8 mouse cellular contexts compared by ENCODE assay signal in genomic region chr11:11809404-11810175, GRCm38 (mm10). TPM values are rescaled to one million over a fixed set of nuclear protein-coding genes. Genes with fewer than 3 reads are reported as not detected.
DNase-seq lines count a peak whose midpoint lies in the region; ATAC-seq and TF ChIP-seq lines count a peak whose summit lies in the region.

No protein-coding gene starts in this region.

- H3K9me3 ChIP-seq in limb, embryonic 10.5 days (replicated peaks) = no peaks in the 10 kb centered on the region
- no peaks in the 10 kb centered on the region for H3K9me3 ChIP-seq in neural tube, embryonic 15.5 days (replicated peaks)

- H3K4me1 ChIP-seq in limb, embryonic 10.5 days = peaks cover 34% of the 10 kb centered on the region
- peaks cover 13% of the 10 kb centered on the region for H3K4me1 ChIP-seq in neural tube, embryonic 15.5 days

- WGBS in limb, embryonic 10.5 days = 3% methylated on average over 11 of the region's 11 CpGs
- 4% methylated on average over 11 of the region's 11 CpGs for WGBS in neural tube, embryonic 15.5 days

- no peaks in the 10 kb centered on the region for H3K27me3 ChIP-seq in limb, embryonic 10.5 days (ENCODE audit: low read depth, poor library complexity, severe bottlenecking)
- H3K27me3 ChIP-seq in neural tube, embryonic 15.5 days (replicated peaks) = no peaks in the 10 kb centered on the region; the same call in 1 of the 2 replicates

- intact Hi-C loops in left cerebral cortex, adult 2 months (cut with DNase I) = loop anchor here (5.0 kb wide), 2 partner anchors 733 to 748 kb away; no protein-coding TSS in a partner anchor

- peak overlapping the region; percentile 87 for H3K4me2 ChIP-seq in neural tube, embryonic 15.5 days

- peaks cover 23% of the 10 kb centered on the region for H3K36me3 ChIP-seq in limb, embryonic 10.5 days
- no peaks in the 10 kb centered on the region for H3K36me3 ChIP-seq in neural tube, embryonic 15.5 days

- no peak for DNase-seq in left cerebral cortex, adult 2 months (ENCODE audit: extremely low spot score in 1 of 2, low spot score in 2 of 2)
- no peak for DNase-seq in left cerebral cortex, adult 11 months (ENCODE audit: low spot score)
- DNase-seq in embryo, embryonic 9.5 days (ENCODE audit: extremely low spot score) = peak; percentile 87
- DNase-seq in limb, embryonic 10.5 days (ENCODE audit: low spot score) = peak; percentile 74
- DNase-seq in frontal cortex, adult 2 months (ENCODE audit: extremely low spot score in 1 of 2, low spot score in 1 of 2) = no peak
- DNase-seq in right cerebral cortex, postnatal 10 days (ENCODE audit: low spot score in 2 of 2) = no peak

- peak overlapping the region; percentile 59 for H3K4me3 ChIP-seq in left cerebral cortex, adult 2 months
- H3K4me3 ChIP-seq in limb, embryonic 10.5 days = peak overlapping the region; percentile 69
- peak overlapping the region; percentile 76 for H3K4me3 ChIP-seq in neural tube, embryonic 15.5 days (replicated peaks)

- peak; percentile 52 for ATAC-seq in neural tube, embryonic 15.5 days (ENCODE audit: low FRiP score)
- no peak for ATAC-seq in inflammation-experienced regulatory T-cells, adult 6 months

- H3K27ac ChIP-seq in left cerebral cortex, adult 2 months = peak overlapping the region; percentile 70
- peak overlapping the region; percentile 97 for H3K27ac ChIP-seq in limb, embryonic 10.5 days
- peak overlapping the region; percentile 95 for H3K27ac ChIP-seq in neural tube, embryonic 15.5 days (replicated peaks)

- TF ChIP-seq CTCF in left cerebral cortex, adult 2 months (IDR thresholded peaks at IDR 0.05) = no peak

- H3K9ac ChIP-seq in neural tube, embryonic 15.5 days (replicated peaks) = peak overlapping the region; percentile 89

RNA-seq across cellular contexts. Expression of gene Fignl1, which starts 0.8 kb away (rescaled TPM):
- 1 to 10 TPM in 1 of 2 experiments, under 1 TPM in 1; 0.77 to 1.0 TPM for total RNA-seq in left cerebral cortex, adult 2 months (2021)
- 101 and 110 TPM in 2 replicates for polyA plus RNA-seq in limb, embryonic 10.5 days (2016; fragmentation: Nextera tagmentation; extraction: Ambion mirVana)
- 8.7 and 19.6 TPM in 2 replicates for polyA plus RNA-seq in neural tube, embryonic 15.5 days (2015; fragmentation: Nextera tagmentation; extraction: Ambion mirVana)
- 10 to 100 TPM in 2 of 3 experiments, 1 to 10 TPM in 1; 8.4 to 75.9 (median 10.4) TPM for polyA plus RNA-seq in inflammation-experienced regulatory T-cells, adult 6 months (2017; shearing (Covaris generic))
- polyA plus RNA-seq in frontal cortex, adult 2 months (2012; rRNA removed) = 0.58 and 0.69 TPM in 2 replicates

Comparison
In these comparisons a context has a peak if more than half of its experiments do, and no peak if none do; other contexts are left out.
1. DNase-seq: peak in embryo, embryonic 9.5 days (single experiment) and limb, embryonic 10.5 days (single experiment); none in left cerebral cortex, adult 2 months (0 of 2), left cerebral cortex, adult 11 months (single experiment), frontal cortex, adult 2 months (0 of 2) and right cerebral cortex, postnatal 10 days (0 of 2).
2. Peak in every context shown above with its lines, with median percentiles within 50 percentile points of each other: H3K27ac ChIP-seq and H3K4me3 ChIP-seq.